In the genomic region with DNA sequence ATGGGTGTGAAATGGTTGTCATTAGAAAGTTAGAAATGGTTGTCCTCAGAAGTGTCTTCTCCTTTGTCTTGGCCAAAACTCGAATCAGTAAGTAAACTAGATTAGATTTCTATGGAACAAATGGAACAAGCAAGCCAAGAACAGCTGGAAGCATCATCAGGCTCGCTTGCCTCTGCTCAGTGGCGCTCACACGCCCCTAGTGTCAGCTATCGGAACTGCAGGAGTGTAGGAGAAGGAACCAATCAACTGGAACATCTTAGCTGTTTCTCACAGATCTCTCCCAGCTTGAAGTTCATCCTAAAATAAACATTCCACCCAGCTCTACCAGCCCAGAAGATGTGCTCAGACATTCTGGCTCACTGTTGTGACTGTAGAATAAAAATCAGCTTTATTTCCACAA, we compare ENCODE assay signal across 8 mouse cellular contexts.
DNase-seq lines count a peak whose midpoint lies in the region; ATAC-seq and TF ChIP-seq lines count a peak whose summit lies in the region.

No protein-coding gene starts in this region.

- DNase-seq in cerebellum, adult 11 months = peak; percentile 33
- peak; percentile 82 for DNase-seq in R1 (ENCODE audit: low read depth, low spot score)
- peak; percentile 58 to 79 for DNase-seq in cerebellum, postnatal 25 days
- peak; percentile 70 to 81 for DNase-seq in gastrocnemius, postnatal 4 days (ENCODE audit: low spot score in 2 of 2)
- DNase-seq in layer of hippocampus, adult 9-11 months = peak; percentile 22
- DNase-seq in lung, postnatal 4 days = peak; percentile 78 to 86
- peak; percentile 7 to 60 for DNase-seq in spleen, adult 2 months (ENCODE audit: low read depth in 1 of 2, low spot score in 2 of 2)

- H3K4me1 ChIP-seq in spleen, adult 2 months (ENCODE audit: control insufficient read depth, insufficient read depth, insufficient read length) = no peaks in the 10 kb centered on the region

- H3K27me3 ChIP-seq in spleen, adult 2 months (ENCODE audit: control insufficient read depth, insufficient read depth, low read length) = no peaks in the 10 kb centered on the region

- ATAC-seq in cerebellum, adult (ENCODE audit: insufficient number of reproducible peaks, low FRiP score, low TSS enrichment) = no peak

- WGBS in spleen, adult 2 months = 4% methylated on average over 5 of the region's 5 CpGs

- H3K4me3 ChIP-seq in spleen, adult 2 months (ENCODE audit: extremely low read depth, insufficient read depth, insufficient read length) = no peak overlapping the region

- no peaks in the 10 kb centered on the region for H3K36me3 ChIP-seq in spleen, adult 2 months (ENCODE audit: control insufficient read depth, insufficient read depth, low read length)

- TF ChIP-seq CTCF in spleen, adult 2 months (IDR thresholded peaks at IDR 0.05; ENCODE audit: extremely low read depth, insufficient read depth, insufficient read length, insufficient replicate concordance) = peak; percentile 82; the same call in 1 of the 2 replicates

- no peak overlapping the region for H3K27ac ChIP-seq in spleen, adult 2 months (ENCODE audit: insufficient read depth, low read length)

- no peak for TF ChIP-seq POLR2A in spleen, adult 2 months (IDR thresholded peaks at IDR 0.05; ENCODE audit: low read depth, low read length)

Comparison
In these comparisons a context has a peak if more than half of its experiments do, and no peak if none do; other contexts are left out.
1. DNase-seq: peak in every context shown above with its lines; median percentile 82 in R1; 82 in lung, postnatal 4 days; 76 in gastrocnemius, postnatal 4 days; 68 in cerebellum, postnatal 25 days; 34 in spleen, adult 2 months; 33 in cerebellum, adult 11 months; 22 in layer of hippocampus, adult 9-11 months.